Comparison of ENCODE assay signal across 16 mouse cellular contexts in the genomic region with DNA sequence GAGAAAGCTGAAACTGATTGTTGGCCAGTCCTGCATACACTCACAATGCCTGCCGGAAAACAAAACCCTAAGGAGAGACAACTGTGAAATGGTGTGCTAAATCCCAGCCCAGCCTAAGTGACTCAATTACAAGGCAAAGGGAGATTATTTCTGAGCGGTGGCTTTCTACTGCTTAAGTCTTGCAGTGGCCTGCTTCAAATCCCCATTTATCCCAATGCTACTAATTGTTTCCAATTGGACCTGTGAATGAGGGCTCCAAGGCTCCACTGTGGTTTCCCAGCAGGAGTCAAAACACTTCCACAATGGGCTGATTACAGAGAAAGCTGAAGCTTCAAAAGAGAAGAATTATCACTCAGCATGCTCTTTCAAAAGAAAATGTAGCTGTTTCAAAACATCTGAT.
DNase-seq lines count a peak whose midpoint lies in the region; ATAC-seq and TF ChIP-seq lines count a peak whose summit lies in the region.
"Had no signal": no experiment of that assay in that cellular context is flagged by ENCODE, and none has a peak within 500 bp of the region (broad histone marks: within the 10 kb centered on the region; RNA-seq: fewer than 3 reads in every experiment).

No protein-coding gene starts in this region.

- no peak overlapping the region for H3K4me3 ChIP-seq in gastrocnemius, adult 2 months
- no peak overlapping the region for H3K4me3 ChIP-seq in lung, embryonic 14.5 days (ENCODE audit: low read depth, low read length)
- H3K4me3 ChIP-seq in neural tube, embryonic 15.5 days (replicated peaks) = no peak overlapping the region
- H3K4me3 ChIP-seq: hindbrain, embryonic 10.5 days; left cerebral cortex, adult 2 months; limb, embryonic 12.5 days; liver, embryonic 15.5 days had no signal

- H3K4me2 ChIP-seq in lung, embryonic 14.5 days = no peak overlapping the region
- no peak overlapping the region for H3K4me2 ChIP-seq in neural tube, embryonic 15.5 days
- H3K4me2 ChIP-seq: limb, embryonic 12.5 days; liver, embryonic 15.5 days had no signal

- H3K9me3 ChIP-seq in lung, embryonic 14.5 days (ENCODE audit: low read depth, low read length) = no peaks in the 10 kb centered on the region
- H3K9me3 ChIP-seq in neural tube, embryonic 15.5 days (replicated peaks) = no peaks in the 10 kb centered on the region
- H3K9me3 ChIP-seq: hindbrain, embryonic 10.5 days; limb, embryonic 12.5 days; liver, embryonic 15.5 days had no signal

- H3K4me1 ChIP-seq in lung, embryonic 14.5 days (ENCODE audit: insufficient read depth) = no peaks in the 10 kb centered on the region
- peaks cover 11% of the 10 kb centered on the region for H3K4me1 ChIP-seq in neural tube, embryonic 15.5 days
- H3K4me1 ChIP-seq: limb, embryonic 12.5 days; liver, embryonic 15.5 days had no signal

- intact Hi-C loops in gastrocnemius, adult 2 months (cut with DNase I) = no loop called here

- no peak overlapping the region for H3K9ac ChIP-seq in lung, embryonic 14.5 days
- no peak overlapping the region for H3K9ac ChIP-seq in neural tube, embryonic 15.5 days (replicated peaks)
- H3K9ac ChIP-seq: limb, embryonic 12.5 days; liver, embryonic 15.5 days had no signal

- no peak for TF ChIP-seq CTCF in gastrocnemius, adult 2 months (IDR thresholded peaks at IDR 0.05)
- no peak for TF ChIP-seq CTCF in lung, embryonic 14.5 days (IDR thresholded peaks at IDR 0.05; ENCODE audit: low read depth)
- TF ChIP-seq CTCF in brain, embryonic 14.5 days (IDR thresholded peaks at IDR 0.05; ENCODE audit: borderline replicate concordance, extremely low read depth, insufficient read depth, insufficient read length) = no peak

- no peaks in the 10 kb centered on the region for H3K27me3 ChIP-seq in lung, embryonic 14.5 days (ENCODE audit: insufficient read depth, low read length)
- H3K27me3 ChIP-seq in neural tube, embryonic 15.5 days (replicated peaks) = no peaks in the 10 kb centered on the region
- H3K27me3 ChIP-seq: limb, embryonic 12.5 days; liver, embryonic 15.5 days had no signal

- WGBS in lung, embryonic 14.5 days = 53% methylated on average over 2 of the region's 2 CpGs
- WGBS in neural tube, embryonic 15.5 days = 15% methylated on average over 2 of the region's 2 CpGs

- DNase-seq in gastrocnemius, adult 2 months = no peak
- no peak for DNase-seq in gastrocnemius, postnatal 4 days (ENCODE audit: low spot score in 2 of 2)
- no peak for DNase-seq in lung, embryonic 14.5 days
- no peak for DNase-seq in lung, postnatal 36 days
- DNase-seq in brain, embryonic 14.5 days (ENCODE audit: low read depth) = peak; percentile 86
- no peak for DNase-seq in ovary, adult 18-20 months (ENCODE audit: low spot score)
- no peak for DNase-seq in urinary bladder, postnatal 36 days (ENCODE audit: low spot score in 2 of 2)
- DNase-seq: cerebellum, adult 18-20 months; gastrocnemius, postnatal 14 days; kidney, adult 8-10 months; right cerebral cortex, postnatal 25 days had no signal

- H3K27ac ChIP-seq in gastrocnemius, adult 2 months = peak overlapping the region; percentile 9; the same call in 1 of the 2 replicates
- H3K27ac ChIP-seq in lung, embryonic 14.5 days (ENCODE audit: low read depth) = peak overlapping the region; percentile 12; the same call in 1 of the 2 replicates
- H3K27ac ChIP-seq in neural tube, embryonic 15.5 days (replicated peaks) = peak overlapping the region; percentile 51
- H3K27ac ChIP-seq: hindbrain, embryonic 10.5 days; left cerebral cortex, adult 2 months; limb, embryonic 12.5 days; liver, embryonic 15.5 days had no signal

- no peak for ATAC-seq in lung, embryonic 14.5 days (ENCODE audit: insufficient read depth)
- no peak for ATAC-seq in neural tube, embryonic 15.5 days (ENCODE audit: low FRiP score)

- H3K36me3 ChIP-seq in lung, embryonic 14.5 days (ENCODE audit: insufficient read depth) = peaks cover 6% of the 10 kb centered on the region
- 0 out of 2 replicates have a peak, but pooled peaks cover 4% of the 10 kb centered on the region for H3K36me3 ChIP-seq in neural tube, embryonic 15.5 days
- H3K36me3 ChIP-seq: liver, embryonic 15.5 days had no signal

- TF ChIP-seq POLR2A in brain, embryonic 14.5 days (IDR thresholded peaks at IDR 0.05; ENCODE audit: borderline replicate concordance, extremely low read depth, insufficient read depth, insufficient read length, poor library complexity, severe bottlenecking) = no peak
